Comparison of ENCODE assay signal across 27 mouse cellular contexts in genomic region chr9:10464758-10465157, GRCm38 (mm10).
DNase-seq lines count a peak whose midpoint lies in the region; ATAC-seq and TF ChIP-seq lines count a peak whose summit lies in the region.
"Had no signal": no experiment of that assay in that cellular context is flagged by ENCODE, and none has a peak within 500 bp of the region (broad histone marks: within the 10 kb centered on the region; RNA-seq: fewer than 3 reads in every experiment).

No protein-coding gene starts in this region.

- no peaks in the 10 kb centered on the region for H3K36me3 ChIP-seq in forebrain, postnatal 0 days (ENCODE audit: insufficient read depth)
- no peaks in the 10 kb centered on the region for H3K36me3 ChIP-seq in forebrain, embryonic 13.5 days (ENCODE audit: poor library complexity, severe bottlenecking)
- no peaks in the 10 kb centered on the region for H3K36me3 ChIP-seq in ES-E14 (ENCODE audit: control insufficient read depth, insufficient read depth, low read length, poor library complexity, severe bottlenecking)
- H3K36me3 ChIP-seq in liver, postnatal 0 days (replicated peaks; ENCODE audit: insufficient read depth, low read length), result no peaks in the 10 kb centered on the region
- H3K36me3 ChIP-seq: forebrain, embryonic 10.5 days; heart, embryonic 15.5 days; hindbrain, embryonic 15.5 days; limb, embryonic 10.5 days; liver, embryonic 15.5 days; midbrain, embryonic 10.5 days; neural tube, embryonic 13.5 days had no signal

- H3K9me3 ChIP-seq in forebrain, postnatal 0 days (ENCODE audit: low read length), result no peaks in the 10 kb centered on the region
- H3K9me3 ChIP-seq in forebrain, embryonic 13.5 days (replicated peaks), result no peaks in the 10 kb centered on the region
- no peaks in the 10 kb centered on the region for H3K9me3 ChIP-seq in ES-E14 (ENCODE audit: control insufficient read depth, insufficient read depth, low read depth, low read length)
- H3K9me3 ChIP-seq in liver, postnatal 0 days (ENCODE audit: low read length), result no peaks in the 10 kb centered on the region
- H3K9me3 ChIP-seq: forebrain, embryonic 10.5 days; heart, embryonic 15.5 days; hindbrain, embryonic 15.5 days; limb, embryonic 10.5 days; liver, embryonic 15.5 days; midbrain, embryonic 10.5 days; neural tube, embryonic 13.5 days had no signal

- no peak for ATAC-seq in forebrain, postnatal 0 days
- no peak for ATAC-seq in forebrain, embryonic 13.5 days
- ATAC-seq in liver, postnatal 0 days, result no peak
- ATAC-seq: intestine, embryonic 16.5 days; lung, postnatal 0 days; midbrain, embryonic 16.5 days had no signal

- intact Hi-C loops in left cerebral cortex, adult 2 months (cut with DNase I), result no loop called here

- H3K4me1 ChIP-seq in forebrain, postnatal 0 days (ENCODE audit: insufficient read depth), result no peaks in the 10 kb centered on the region
- no peaks in the 10 kb centered on the region for H3K4me1 ChIP-seq in forebrain, embryonic 13.5 days
- no peaks in the 10 kb centered on the region for H3K4me1 ChIP-seq in ES-E14 (ENCODE audit: control insufficient read depth in 2 of 2, insufficient read depth in 2 of 2, low read length in 2 of 2, poor library complexity in 1 of 2)
- H3K4me1 ChIP-seq in liver, postnatal 0 days (ENCODE audit: insufficient read depth), result no peaks in the 10 kb centered on the region
- H3K4me1 ChIP-seq: forebrain, embryonic 10.5 days; heart, embryonic 15.5 days; hindbrain, embryonic 15.5 days; limb, embryonic 10.5 days; liver, embryonic 15.5 days; midbrain, embryonic 10.5 days; neural tube, embryonic 13.5 days had no signal

- no peak for TF ChIP-seq EP300 in liver, postnatal 0 days (IDR thresholded peaks at IDR 0.05; ENCODE audit: low read depth)

- in situ Hi-C loops in ES-E14 (cut with MboI; ENCODE audit: low sequenced_read_pairs in 2 of 2, unreplicated experiment in 2 of 2), result loop anchor here in 1 of 2 experiments (10.0 kb wide), 1 partner anchor 140 kb away; no protein-coding TSS in a partner anchor

- no peak overlapping the region for H3K9ac ChIP-seq in forebrain, postnatal 0 days
- H3K9ac ChIP-seq in forebrain, embryonic 13.5 days, result no peak overlapping the region
- no peak overlapping the region for H3K9ac ChIP-seq in ES-E14 (ENCODE audit: insufficient read depth, low read depth, low read length, poor library complexity, severe bottlenecking)
- H3K9ac ChIP-seq in liver, postnatal 0 days (replicated peaks), result no peak overlapping the region
- H3K9ac ChIP-seq: heart, embryonic 15.5 days; hindbrain, embryonic 15.5 days; liver, embryonic 15.5 days; neural tube, embryonic 13.5 days had no signal

- DNase-seq in forebrain, postnatal 0 days, result peak; percentile 16
- DNase-seq in left cerebral cortex, adult 2 months (ENCODE audit: extremely low spot score in 1 of 2, low spot score in 2 of 2), result no peak
- DNase-seq in left cerebral cortex, adult 18-20 months (ENCODE audit: low spot score in 2 of 2), result no peak
- no peak for DNase-seq in ES-E14 (ENCODE audit: low read depth, low spot score)
- DNase-seq in cerebellum, postnatal 36 days, result no peak
- DNase-seq in liver, postnatal 0 days, result no peak
- DNase-seq: adrenal gland, postnatal 14 days; cerebellum, adult 8-10 months; gastrocnemius, postnatal 36 days; heart, adult 2 months; heart, postnatal 4 days; liver; retina, postnatal 1 day; right cerebral cortex, postnatal 4 days; thymus, postnatal 25 days had no signal

- no peaks in the 10 kb centered on the region for H3K27me3 ChIP-seq in forebrain, postnatal 0 days (ENCODE audit: insufficient read depth, low read length)
- no peaks in the 10 kb centered on the region for H3K27me3 ChIP-seq in forebrain, embryonic 13.5 days
- H3K27me3 ChIP-seq in liver, postnatal 0 days (ENCODE audit: insufficient read depth, low read length), result no peaks in the 10 kb centered on the region
- H3K27me3 ChIP-seq: heart, embryonic 15.5 days; hindbrain, embryonic 15.5 days; liver, embryonic 15.5 days; neural tube, embryonic 13.5 days had no signal

- TF ChIP-seq CTCF in forebrain, postnatal 0 days (IDR thresholded peaks at IDR 0.05; ENCODE audit: low read depth), result no peak; the same call in 1 of the 2 replicates
- TF ChIP-seq CTCF in left cerebral cortex, adult 2 months (IDR thresholded peaks at IDR 0.05), result peak; percentile 14
- no peak for TF ChIP-seq CTCF in liver, postnatal 0 days (IDR thresholded peaks at IDR 0.05; ENCODE audit: low read depth)

- no peak overlapping the region for H3K4me2 ChIP-seq in forebrain, postnatal 0 days (ENCODE audit: low read depth)
- no peak overlapping the region for H3K4me2 ChIP-seq in forebrain, embryonic 13.5 days
- H3K4me2 ChIP-seq in liver, postnatal 0 days (ENCODE audit: low read depth, low read length), result no peak overlapping the region
- H3K4me2 ChIP-seq: heart, embryonic 15.5 days; hindbrain, embryonic 15.5 days; liver, embryonic 15.5 days; neural tube, embryonic 13.5 days had no signal

- no peak overlapping the region for H3K27ac ChIP-seq in forebrain, postnatal 0 days (ENCODE audit: low read depth, low read length)
- no peak overlapping the region for H3K27ac ChIP-seq in forebrain, embryonic 13.5 days
- H3K27ac ChIP-seq in left cerebral cortex, adult 2 months, result no peak overlapping the region
- H3K27ac ChIP-seq in ES-E14 (ENCODE audit: insufficient read depth, low read depth, low read length, poor library complexity, severe bottlenecking), result no peak overlapping the region
- no peak overlapping the region for H3K27ac ChIP-seq in liver, postnatal 0 days (ENCODE audit: low read depth)
- H3K27ac ChIP-seq: forebrain, embryonic 10.5 days; heart, adult 2 months; heart, embryonic 15.5 days; hindbrain, embryonic 15.5 days; limb, embryonic 10.5 days; liver, embryonic 15.5 days; midbrain, embryonic 10.5 days; neural tube, embryonic 13.5 days had no signal

- no peak overlapping the region for H3K4me3 ChIP-seq in forebrain, postnatal 0 days (ENCODE audit: low read depth, low read length)
- H3K4me3 ChIP-seq in forebrain, embryonic 13.5 days, result no peak overlapping the region
- no peak overlapping the region for H3K4me3 ChIP-seq in left cerebral cortex, adult 2 months
- no peak overlapping the region for H3K4me3 ChIP-seq in ES-E14 (ENCODE audit: insufficient read depth in 1 of 2, low read depth in 1 of 2, low read length in 2 of 2, poor library complexity in 1 of 2, severe bottlenecking in 1 of 2)
- H3K4me3 ChIP-seq in liver, postnatal 0 days (ENCODE audit: low read depth, low read length), result no peak overlapping the region
- H3K4me3 ChIP-seq: forebrain, embryonic 10.5 days; heart, adult 2 months; heart, embryonic 15.5 days; hindbrain, embryonic 15.5 days; limb, embryonic 10.5 days; liver, embryonic 15.5 days; midbrain, embryonic 10.5 days; myocyte; neural tube, embryonic 13.5 days had no signal

TF ChIP-seq in ES-E14, 5 proteins besides CTCF, POLR2A, EP300 and RAD21:
- TF ChIP-seq ZC3H11A (IDR thresholded peaks at IDR 0.05; ENCODE audit: borderline replicate concordance, low read depth, low read length), result peak; percentile 96
- TF ChIP-seq ZNF384 (IDR thresholded peaks at IDR 0.05; ENCODE audit: low read depth, low read length), result 0 out of 2 replicates have a peak, but pooled peaks have one; percentile 55
- TF ChIP-seq CHD2 (IDR thresholded peaks at IDR 0.05; ENCODE audit: low read depth, low read length), result no peak
- TF ChIP-seq MAFK (IDR thresholded peaks at IDR 0.05; ENCODE audit: insufficient read depth, low read depth, low read length), result no peak
- no peak for TF ChIP-seq HCFC1 (IDR thresholded peaks at IDR 0.05; ENCODE audit: borderline replicate concordance, insufficient read depth, low read length)
TF ChIP-seq in ES-E14: peak in this region for 2.
